Mouse (Mus musculus): ENCODE data around the gene Ctrc.

GRCm38 (mm10) chr4:141866933-141867490 is 20.9 kb upstream of the Ctrc start:
- TF ChIP-seq CTCF (IDR thresholded peaks at IDR 0.05; ENCODE audit: control insufficient read depth, insufficient read depth, low read length): no peak
- no peak for TF ChIP-seq POLR2A (IDR thresholded peaks at IDR 0.05; ENCODE audit: borderline replicate concordance, control insufficient read depth, low read depth, low read length)
